Mouse (Mus musculus): ENCODE results near the gene Myadml2. TPM values are rescaled to one million over a fixed set of nuclear protein-coding genes. Genes with fewer than 3 reads are reported as not detected.

The Myadml2 gene
- polyA plus RNA-seq, 1 experiment from 2014 or later = 3.4 TPM

DNA sequence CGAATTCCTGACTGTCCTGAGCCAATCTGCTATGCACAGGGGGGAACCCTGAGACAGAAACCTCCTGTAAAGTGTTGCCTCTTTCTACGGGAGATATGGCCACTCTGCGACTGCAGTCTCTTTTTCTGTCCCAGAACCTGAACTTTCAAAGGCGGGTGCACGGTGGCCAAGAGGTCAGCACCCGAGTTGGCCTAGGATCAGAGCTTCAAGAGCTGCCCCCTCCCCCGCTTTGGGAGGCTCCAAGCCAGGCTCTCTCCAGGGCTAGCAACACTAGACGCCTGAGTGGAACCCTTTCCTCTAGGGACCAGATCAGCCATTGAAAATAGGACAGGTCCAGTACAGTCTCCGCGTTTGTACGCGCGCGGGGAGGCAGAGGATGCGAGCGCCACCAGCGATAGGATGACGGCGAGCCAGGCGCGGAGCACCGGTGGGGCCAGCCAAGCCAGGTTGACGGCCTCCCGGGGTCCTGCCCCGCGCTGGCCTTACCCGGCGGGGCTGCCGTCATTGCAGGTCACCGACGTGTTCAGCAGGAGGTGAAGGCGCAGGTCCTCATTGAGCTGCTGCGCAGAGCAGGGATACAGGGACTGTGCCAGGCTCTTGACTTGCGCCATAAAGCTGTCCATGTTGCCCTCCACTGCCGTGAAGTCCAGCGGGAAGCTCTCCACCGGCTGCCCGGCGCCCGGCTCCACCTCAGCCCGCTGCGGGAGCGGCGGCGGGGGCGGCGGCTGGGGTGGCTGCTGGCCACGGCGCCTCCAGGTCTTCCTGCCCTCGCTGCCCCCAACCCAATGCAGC is 11.7 kb upstream of the Myadml2 start:
- Histone ChIP-seq H3K27me3 (replicated peaks; ENCODE audit: control insufficient read depth, insufficient read depth, low read length) (peaks cover 71% of the 10 kb centered on the region), H3K4me3 (ENCODE audit: low read depth, low read length) (peak overlapping the region; percentile 48), H3K36me3 (ENCODE audit: control insufficient read depth, insufficient read depth, low read length) (no peaks in the 10 kb centered on the region), H3K4me1 (ENCODE audit: control insufficient read depth, insufficient read depth, low read length) (peaks cover 10% of the 10 kb centered on the region; the same call in 1 of the 2 replicates), H3K9ac (ENCODE audit: low read depth, low read length) (peak overlapping the region; percentile 56), H3K27ac (replicated peaks; ENCODE audit: low read depth, low read length) (no peak overlapping the region), H3K9me3 (ENCODE audit: control insufficient read depth, low read length) (no peaks in the 10 kb centered on the region), H3K4me2 (ENCODE audit: low read depth, low read length) (peak overlapping the region; percentile 80)
- ATAC-seq (ENCODE audit: low read depth) (0 out of 2 replicates have a peak, but pooled peaks have one; percentile 15), DNase-seq (ENCODE audit: low spot score) (no peak)
- 2% methylated on average over 37 of the region's 50 CpGs for WGBS

GRCm38 (mm10) chr11:120658876-120659410 is 11.0 kb upstream of the Myadml2 start:
- H3K4me3 ChIP-seq (ENCODE audit: low read depth, low read length) = peak overlapping the region; percentile 48
- 3% methylated on average over 24 of the region's 24 CpGs for WGBS
- H3K9me3 ChIP-seq (ENCODE audit: control insufficient read depth, low read length) = no peaks in the 10 kb centered on the region
- DNase-seq (ENCODE audit: low spot score) (peak; percentile 76), ATAC-seq (ENCODE audit: low read depth) (no peak)
- H3K4me1 ChIP-seq (ENCODE audit: control insufficient read depth, insufficient read depth, low read length) = peaks cover 10% of the 10 kb centered on the region; the same call in 1 of the 2 replicates
- H3K4me2 ChIP-seq (ENCODE audit: low read depth, low read length) = peak overlapping the region; percentile 80; the same call in 1 of the 2 replicates
- no peaks in the 10 kb centered on the region for H3K36me3 ChIP-seq (ENCODE audit: control insufficient read depth, insufficient read depth, low read length)
- H3K27ac ChIP-seq (replicated peaks; ENCODE audit: low read depth, low read length) = no peak overlapping the region
- no peak overlapping the region for H3K9ac ChIP-seq (ENCODE audit: low read depth, low read length)
- H3K27me3 ChIP-seq (replicated peaks; ENCODE audit: control insufficient read depth, insufficient read depth, low read length) = peaks cover 71% of the 10 kb centered on the region

GRCm38 (mm10) chr11:120657301-120657700 is 9.3 kb upstream of the Myadml2 start:
- Histone ChIP-seq H3K9me3 (ENCODE audit: control insufficient read depth, low read length) (no peaks in the 10 kb centered on the region), H3K4me1 (ENCODE audit: control insufficient read depth, insufficient read depth, low read length) (peaks cover 10% of the 10 kb centered on the region; the same call in 1 of the 2 replicates), H3K9ac (ENCODE audit: low read depth, low read length) (no peak overlapping the region), H3K36me3 (ENCODE audit: control insufficient read depth, insufficient read depth, low read length) (no peaks in the 10 kb centered on the region), H3K4me3 (ENCODE audit: low read depth, low read length) (no peak overlapping the region), H3K27ac (replicated peaks; ENCODE audit: low read depth, low read length) (no peak overlapping the region), H3K27me3 (replicated peaks; ENCODE audit: control insufficient read depth, insufficient read depth, low read length) (peaks cover 55% of the 10 kb centered on the region), H3K4me2 (ENCODE audit: low read depth, low read length) (no peak overlapping the region)
- no peak for DNase-seq (ENCODE audit: low spot score)
- WGBS = 90% methylated on average over 4 of the region's 4 CpGs
- no peak for ATAC-seq (ENCODE audit: low read depth)

- Histone ChIP-seq H3K9me3 (ENCODE audit: control insufficient read depth, low read length) (no peaks in the 10 kb centered on the region), H3K27me3 (replicated peaks; ENCODE audit: control insufficient read depth, insufficient read depth, low read length) (peaks cover 30% of the 10 kb centered on the region), H3K4me2 (ENCODE audit: low read depth, low read length) (no peak overlapping the region), H3K27ac (replicated peaks; ENCODE audit: low read depth, low read length) (no peak overlapping the region), H3K4me3 (ENCODE audit: low read depth, low read length) (no peak overlapping the region), H3K36me3 (ENCODE audit: control insufficient read depth, insufficient read depth, low read length) (no peaks in the 10 kb centered on the region), H3K9ac (ENCODE audit: low read depth, low read length) (no peak overlapping the region), H3K4me1 (ENCODE audit: control insufficient read depth, insufficient read depth, low read length) (peaks cover under 1% of the 10 kb centered on the region; the same call in 1 of the 2 replicates)
- DNase-seq (ENCODE audit: low spot score) (no peak), ATAC-seq (ENCODE audit: low read depth) (no peak)
- 52% methylated on average over 3 of the region's 3 CpGs for WGBS
These were observed 6.8 kb upstream of the Myadml2 start for GRCm38 (mm10) chr11:120654741-120655140.

DNA sequence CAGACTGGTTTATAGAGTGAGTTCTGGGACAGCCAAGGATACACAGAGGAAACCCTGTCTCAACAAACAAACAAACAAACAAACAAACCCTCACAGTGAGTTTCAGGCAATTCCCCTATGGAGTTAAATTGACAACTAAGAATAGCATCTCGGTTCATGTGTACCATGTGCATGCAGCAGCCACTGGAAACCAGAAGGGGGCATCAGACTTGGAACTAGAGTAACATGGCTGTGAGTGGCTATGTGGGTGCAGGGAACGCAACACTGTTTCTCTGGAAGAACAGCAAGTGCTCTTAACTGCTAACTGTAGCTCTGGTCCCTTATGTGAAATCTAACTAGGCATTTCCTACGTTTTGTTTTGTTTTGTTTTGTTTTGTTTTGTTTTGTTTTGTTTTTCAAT is 3.9 kb upstream of the Myadml2 start:
- Histone ChIP-seq H3K4me2 (ENCODE audit: low read depth, low read length) (no peak overlapping the region), H3K4me1 (ENCODE audit: control insufficient read depth, insufficient read depth, low read length) (peaks cover 7% of the 10 kb centered on the region), H3K27me3 (replicated peaks; ENCODE audit: control insufficient read depth, insufficient read depth, low read length) (peaks cover 17% of the 10 kb centered on the region), H3K9me3 (ENCODE audit: control insufficient read depth, low read length) (no peaks in the 10 kb centered on the region), H3K4me3 (ENCODE audit: low read depth, low read length) (no peak overlapping the region), H3K9ac (ENCODE audit: low read depth, low read length) (no peak overlapping the region), H3K36me3 (ENCODE audit: control insufficient read depth, insufficient read depth, low read length) (no peaks in the 10 kb centered on the region), H3K27ac (replicated peaks; ENCODE audit: low read depth, low read length) (no peak overlapping the region)
- ATAC-seq (ENCODE audit: low read depth) (no peak), DNase-seq (ENCODE audit: low spot score) (no peak)
- 69% methylated on average over 3 of the region's 3 CpGs for WGBS

- no peak for DNase-seq (ENCODE audit: low spot score)
- H3K4me3 ChIP-seq (ENCODE audit: low read depth, low read length) = no peak overlapping the region
- H3K27me3 ChIP-seq (replicated peaks; ENCODE audit: control insufficient read depth, insufficient read depth, low read length) = peaks cover 8% of the 10 kb centered on the region
- no peak overlapping the region for H3K4me2 ChIP-seq (ENCODE audit: low read depth, low read length)
- H3K27ac ChIP-seq (replicated peaks; ENCODE audit: low read depth, low read length) = no peak overlapping the region
- H3K36me3 ChIP-seq (ENCODE audit: control insufficient read depth, insufficient read depth, low read length) = no peaks in the 10 kb centered on the region
- no peaks in the 10 kb centered on the region for H3K9me3 ChIP-seq (ENCODE audit: control insufficient read depth, low read length)
- peak overlapping the region; percentile 34; the same call in 1 of the 2 replicates for H3K9ac ChIP-seq (ENCODE audit: low read depth, low read length)
- peaks cover 18% of the 10 kb centered on the region for H3K4me1 ChIP-seq (ENCODE audit: control insufficient read depth, insufficient read depth, low read length)
- WGBS = 78% methylated on average over 35 of the region's 35 CpGs
- ATAC-seq (ENCODE audit: low read depth) = no peak
These were observed 719 bp downstream of the Myadml2 start for GRCm38 (mm10) chr11:120647047-120647830.

DNA sequence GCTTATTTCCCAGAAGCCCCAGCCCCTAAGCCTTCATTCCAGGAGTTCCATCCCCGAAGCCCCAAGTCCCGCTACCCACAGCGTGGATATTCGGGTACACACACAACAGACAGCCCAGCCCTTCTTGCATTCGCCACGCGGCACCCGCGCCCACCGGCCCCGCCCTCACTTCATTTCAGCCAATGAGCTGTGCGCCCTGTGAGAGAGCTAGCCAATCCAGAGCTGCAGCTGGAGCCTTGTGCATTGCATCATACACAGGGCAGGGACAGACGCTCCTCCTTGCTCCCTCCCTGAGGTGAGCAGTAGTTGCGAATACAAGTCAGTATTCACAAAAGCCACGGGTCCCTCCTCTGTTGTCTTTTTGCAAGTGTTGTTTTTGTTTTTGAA is 4.4 kb downstream of the Myadml2 start, which contains the start of gene Pycr1:
Gene Pycr1 (minus strand): TSS at position 169 of the 387 bp plus-strand sequence.
- 0% methylated on average over 14 of the region's 15 CpGs for WGBS
- DNase-seq (ENCODE audit: low spot score) (peak; percentile 97), ATAC-seq (ENCODE audit: low read depth) (peak; percentile 99)
- H3K27me3 ChIP-seq (replicated peaks; ENCODE audit: control insufficient read depth, insufficient read depth, low read length) = peaks cover 8% of the 10 kb centered on the region
- peak within 1 kb of the TSS; percentile 82 for H3K27ac ChIP-seq (replicated peaks; ENCODE audit: low read depth, low read length)
- no peaks in the 10 kb centered on the region for H3K9me3 ChIP-seq (ENCODE audit: control insufficient read depth, low read length)
- peak within 1 kb of the TSS; percentile 91 for H3K4me2 ChIP-seq (ENCODE audit: low read depth, low read length)
- peak within 1 kb of the TSS; percentile 55 for H3K4me3 ChIP-seq (ENCODE audit: low read depth, low read length)
- H3K4me1 ChIP-seq (ENCODE audit: control insufficient read depth, insufficient read depth, low read length) = peaks cover 18% of the 10 kb centered on the region
- peak within 1 kb of the TSS; percentile 73 for H3K9ac ChIP-seq (ENCODE audit: low read depth, low read length)
- H3K36me3 ChIP-seq (ENCODE audit: control insufficient read depth, insufficient read depth, low read length) = no peaks in the 10 kb centered on the region

DNA sequence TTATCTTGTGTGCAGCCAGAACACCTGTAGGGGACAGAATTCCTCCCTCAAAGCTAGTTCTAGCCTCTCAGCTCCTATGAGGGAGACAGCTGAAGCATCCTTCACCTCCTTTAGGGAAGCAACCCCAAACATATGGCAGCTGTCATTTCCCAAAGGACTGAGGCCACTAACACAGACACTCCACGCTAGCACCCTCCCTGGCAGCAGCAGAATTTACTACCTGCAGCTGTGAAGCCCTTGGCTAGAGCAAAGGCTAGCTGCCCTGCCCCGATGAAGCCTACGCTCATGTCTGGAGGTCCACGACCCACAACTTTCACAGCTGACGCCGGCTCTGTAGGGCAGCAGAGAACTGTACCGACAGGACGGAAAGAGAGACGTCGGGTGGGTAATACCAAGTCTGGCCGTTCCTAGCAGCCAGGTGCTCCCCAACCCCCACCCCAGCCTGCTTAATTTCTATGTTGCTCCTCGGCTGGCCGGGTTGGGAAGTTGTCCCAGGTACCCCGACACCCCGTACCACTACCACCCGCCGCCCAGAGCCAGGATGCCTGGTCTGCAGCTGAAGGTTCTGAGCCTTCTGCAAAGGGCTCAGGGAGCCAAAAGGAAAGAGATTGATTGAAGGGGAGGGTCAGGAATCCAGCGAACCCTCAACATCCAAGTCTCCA is 4.9 kb downstream of the Myadml2 start:
- no peaks in the 10 kb centered on the region for H3K36me3 ChIP-seq (ENCODE audit: control insufficient read depth, insufficient read depth, low read length)
- ATAC-seq (ENCODE audit: low read depth) = peak; percentile 44
- peaks cover 5% of the 10 kb centered on the region for H3K27me3 ChIP-seq (replicated peaks; ENCODE audit: control insufficient read depth, insufficient read depth, low read length)
- H3K9ac ChIP-seq (ENCODE audit: low read depth, low read length) = peak overlapping the region; percentile 73
- H3K27ac ChIP-seq (replicated peaks; ENCODE audit: low read depth, low read length) = peak overlapping the region; percentile 82
- H3K4me2 ChIP-seq (ENCODE audit: low read depth, low read length) = peak overlapping the region; percentile 91
- WGBS = 1% methylated on average over 17 of the region's 18 CpGs
- no peak for DNase-seq (ENCODE audit: low spot score)
- H3K4me1 ChIP-seq (ENCODE audit: control insufficient read depth, insufficient read depth, low read length) = peaks cover 16% of the 10 kb centered on the region
- H3K9me3 ChIP-seq (ENCODE audit: control insufficient read depth, low read length) = no peaks in the 10 kb centered on the region
- H3K4me3 ChIP-seq (ENCODE audit: low read depth, low read length) = peak overlapping the region; percentile 55

Measured in embryonic facial prominence, embryonic 14.5 days (tissue).